Mouse (Mus musculus): ENCODE measurements around the gene Itpr2. TPM values are rescaled to one million over a fixed set of nuclear protein-coding genes. Genes with fewer than 3 reads are reported as not detected.

Itpr2 gene
- total RNA-seq, 2 experiments from 2014 or later: 7.9 to 9.6 TPM

GRCm38 (mm10) chr6:146081578-146081977, 420.4 kb downstream of the Itpr2 start:
- DNase-seq: no peak
- intact Hi-C loops (cut with DNase I): no loop called here

DNA sequence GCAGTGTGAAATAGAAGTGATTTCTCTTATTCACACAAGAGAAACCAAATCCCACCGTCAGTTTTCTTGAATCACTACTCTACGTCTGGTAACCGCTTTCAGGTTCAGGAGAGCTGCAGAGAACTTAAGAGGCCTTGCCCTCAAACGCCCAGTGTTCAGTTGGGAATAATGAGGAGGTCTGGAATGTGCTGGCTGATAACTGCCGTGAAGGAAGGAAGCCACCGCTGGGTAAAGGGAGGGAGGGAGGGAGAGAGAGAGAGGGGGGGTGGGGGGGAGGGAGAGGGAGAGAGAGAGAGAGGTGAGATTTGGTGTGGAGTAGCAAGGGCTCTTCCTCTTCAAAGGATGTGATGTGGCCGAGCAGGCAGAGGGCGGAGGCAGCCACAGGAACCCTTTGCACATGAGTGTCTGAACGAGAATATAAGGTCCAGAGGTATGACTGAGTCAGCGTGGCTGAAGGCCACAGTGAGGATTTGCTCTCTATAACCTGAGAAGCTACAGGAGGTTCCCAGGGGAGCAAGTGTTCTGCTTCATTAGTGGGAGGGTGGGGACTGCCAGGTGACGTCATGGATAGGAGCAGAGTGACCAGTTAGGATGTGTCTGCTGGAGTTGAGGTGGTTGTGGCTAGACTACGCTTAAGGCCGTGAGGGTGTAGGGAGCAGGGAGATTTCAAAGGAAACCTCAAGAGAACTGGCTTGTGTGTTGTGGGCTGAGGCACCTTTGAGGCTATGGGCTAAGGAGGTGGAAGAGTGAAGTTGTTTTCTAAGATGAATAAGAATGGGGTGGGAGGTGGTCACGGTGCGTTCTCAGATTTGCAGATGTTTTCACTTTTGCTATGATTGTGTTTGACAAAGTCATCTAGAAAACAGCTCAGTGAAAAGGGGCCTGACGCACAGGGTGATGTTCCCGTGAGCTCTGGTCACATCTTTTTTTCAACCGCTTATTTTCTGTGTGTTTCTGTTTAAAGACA, 421.2 kb downstream of the Itpr2 start:
- no peak for DNase-seq
- intact Hi-C loops (cut with DNase I): no loop called here

DNA sequence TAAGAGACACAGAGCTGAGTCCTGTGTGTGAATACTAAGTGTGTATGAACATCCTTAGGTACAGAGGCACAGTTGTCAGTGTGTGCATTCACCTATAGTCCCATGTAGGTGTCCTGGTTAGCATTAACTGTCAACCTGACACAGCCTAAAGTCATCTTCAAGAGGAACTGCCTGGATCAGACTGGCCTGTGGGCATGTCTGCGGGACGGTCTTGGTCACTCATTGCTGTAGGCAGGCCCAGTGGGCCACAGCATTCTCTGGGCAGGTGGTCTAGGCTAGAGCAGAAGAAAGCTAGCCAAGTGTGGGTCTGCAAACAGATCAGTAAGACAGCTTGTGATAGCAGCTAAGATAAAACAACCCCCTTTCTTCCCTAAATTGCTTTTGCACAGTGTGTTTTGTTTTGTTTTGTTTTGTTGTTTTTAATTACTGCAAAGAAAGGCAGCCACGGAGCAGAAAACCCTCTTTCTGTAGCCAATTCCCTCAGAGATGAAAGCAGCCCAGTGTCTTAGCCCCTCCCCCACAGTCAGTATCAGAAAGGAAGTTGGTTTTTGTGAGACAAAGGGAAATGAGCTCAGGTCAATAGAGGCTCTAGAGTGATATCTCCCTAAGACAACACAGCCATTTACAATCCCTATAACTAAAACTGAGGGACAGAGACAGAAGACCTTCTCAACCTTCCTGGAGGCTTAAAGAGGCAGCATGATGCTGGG, 422.1 kb downstream of the Itpr2 start:
- no peak for DNase-seq
- intact Hi-C loops (cut with DNase I): no loop called here

DNA sequence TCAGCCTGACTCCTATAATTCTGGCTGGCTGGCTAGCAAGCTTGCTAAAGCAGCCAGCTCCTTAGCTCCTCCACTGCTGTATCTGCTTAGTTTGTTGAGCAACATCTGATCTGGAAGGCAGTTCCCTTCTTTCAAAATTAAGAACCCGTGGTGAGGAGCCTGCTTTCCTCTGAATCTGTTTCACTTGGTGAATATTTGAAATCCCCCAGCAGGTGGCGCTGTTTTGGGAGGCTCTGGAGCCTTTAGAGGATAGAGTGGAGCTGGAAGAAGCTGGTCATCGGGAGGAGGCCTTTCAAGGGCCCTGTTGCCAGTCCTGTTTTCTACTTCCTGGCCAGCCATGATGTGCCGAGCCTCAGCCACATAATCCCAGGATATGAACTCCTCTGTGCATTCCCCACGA, 422.8 kb downstream of the Itpr2 start:
- peak; percentile 67 to 83 for DNase-seq
- intact Hi-C loops (cut with DNase I): no loop called here

- intact Hi-C loops (cut with DNase I): no loop called here
- DNase-seq: no peak
These were observed 423.9 kb downstream of the Itpr2 start for GRCm38 (mm10) chr6:146078136-146078535.

DNA sequence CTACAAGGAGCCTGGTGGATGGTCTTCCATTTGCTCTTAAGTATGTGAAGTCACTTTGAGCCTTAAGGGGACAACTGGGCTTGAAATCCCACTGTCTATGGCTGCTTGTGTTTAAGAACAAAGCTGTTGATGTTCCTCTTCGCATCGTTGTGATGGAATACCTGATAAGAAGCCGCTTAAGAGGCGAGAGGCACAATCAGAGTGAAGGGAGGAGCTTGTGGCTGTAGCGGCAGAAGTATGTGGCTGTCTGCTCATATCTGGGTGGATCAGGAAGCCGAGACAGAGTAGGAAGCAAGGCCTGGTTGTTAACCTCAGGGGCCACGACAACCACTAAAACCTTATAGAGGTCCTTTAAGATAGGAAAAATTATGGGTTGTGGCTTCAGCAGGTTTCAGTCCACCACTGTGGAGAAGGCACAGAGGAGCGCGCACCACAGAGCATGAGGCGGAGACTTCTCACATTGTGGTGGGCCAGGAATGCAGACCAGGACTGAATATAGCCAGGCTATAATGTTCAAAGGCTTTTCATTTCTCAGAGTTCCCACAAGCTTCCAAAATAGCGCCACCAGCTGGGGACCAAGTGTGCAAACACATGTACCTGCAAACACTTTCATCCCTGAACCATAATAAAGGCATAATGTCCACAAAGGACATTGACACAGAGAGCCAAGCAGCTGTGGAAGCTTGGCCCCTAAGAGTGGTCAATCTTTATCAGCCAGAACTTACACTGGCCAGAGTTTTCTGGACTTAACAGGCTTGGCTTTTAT, 424.7 kb downstream of the Itpr2 start:
- no peak for DNase-seq

DNA sequence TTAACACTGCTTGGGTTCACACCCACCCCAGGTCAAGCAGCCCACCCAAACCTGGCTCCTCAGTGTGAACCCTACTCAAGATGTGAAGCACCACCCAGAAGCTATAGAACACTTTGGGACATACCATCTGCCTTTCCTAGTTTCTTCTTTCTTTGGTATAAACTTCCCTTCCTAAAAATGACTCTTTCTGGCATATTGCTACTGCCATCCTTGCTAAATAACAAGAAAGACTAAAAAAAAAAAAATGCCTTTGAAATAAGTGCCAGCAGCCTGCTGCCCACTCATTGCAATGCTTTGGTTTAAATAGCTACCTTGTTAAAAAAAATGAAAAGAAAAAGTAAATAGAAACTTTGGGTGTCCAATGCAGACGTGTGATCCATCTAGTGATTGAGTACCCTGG, 429.2 kb downstream of the Itpr2 start:
- no peak for DNase-seq
- intact Hi-C loops (cut with DNase I): no loop called here

More for the DNA sequence above, 424.7 kb downstream of the Itpr2 start:
- intact Hi-C loops (cut with DNase I): no loop called here

DNA sequence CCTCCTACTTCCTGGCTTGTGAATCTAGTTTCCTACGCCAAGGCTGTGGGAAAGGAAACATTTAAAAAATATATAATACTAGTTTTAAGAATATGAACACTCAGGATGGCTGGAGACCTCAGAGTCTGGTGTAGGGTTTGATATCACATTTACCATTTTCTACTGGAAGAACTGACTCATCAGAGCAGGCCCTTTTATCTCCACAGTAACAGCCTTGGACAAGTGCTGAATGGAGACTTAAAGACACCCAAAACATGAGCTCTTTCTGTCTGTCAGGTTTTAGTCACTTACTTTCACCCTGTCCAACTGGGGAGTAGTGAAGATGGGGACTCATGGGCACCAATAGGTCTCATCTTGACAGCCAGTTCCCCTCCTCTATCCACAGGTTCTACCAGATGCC, 430.1 kb downstream of the Itpr2 start:
- intact Hi-C loops (cut with DNase I): no loop called here
- DNase-seq: no peak

Other genes with a start within 250 kb of the Itpr2 start
- gene Fgfr1op2, start 75.0 kb upstream of the Itpr2 start, total RNA-seq (2021): 10 to 100 TPM; 44.0 to 48.1 TPM
- gene Ints13, start 75.6 kb upstream of the Itpr2 start, total RNA-seq (2021): 10 to 100 TPM; 11.3 to 11.8 TPM
- 10 to 100 TPM; 34.7 to 38.0 TPM for gene Med21, start 140.3 kb upstream of the Itpr2 start, total RNA-seq (2021)
- gene Tm7sf3, start 140.6 kb upstream of the Itpr2 start, total RNA-seq (2021): 1 to 10 TPM; 6.2 to 7.3 TPM
- gene Stk38l, start 222.8 kb upstream of the Itpr2 start, total RNA-seq (2021): 1 to 10 TPM; 7.7 to 8.5 TPM